Mouse (Mus musculus) small intestine, adult 2 months (tissue): ENCODE results near the gene Astn2. TPM values are rescaled to one million over a fixed set of nuclear protein-coding genes. Genes with fewer than 3 reads are reported as not detected.

Experiments
- H3K27ac ChIP-seq: fragments of 200-500 bp; 2 replicates; pipeline ENCODE4 v1.5.1; 2012; ENCODE audit warnings: low read depth, low read length, control low read depth, inconsistent platforms; ENCODE audit not compliant: insufficient read depth
- H3K27me3 ChIP-seq: fragments of 200-500 bp; 2 replicates; pipeline ENCODE4 v1.6.1; 2012; ENCODE audit warnings: mild to moderate bottlenecking, moderate library complexity, low read length, inconsistent platforms; ENCODE audit not compliant: control insufficient read depth, insufficient read depth
- H3K36me3 ChIP-seq: fragments of 200-500 bp; 2 replicates; pipeline ENCODE4 v1.6.1; 2012; ENCODE audit warnings: mild to moderate bottlenecking, low read length, control low read depth, inconsistent platforms; ENCODE audit not compliant: control insufficient read depth, insufficient read depth
- H3K4me1 ChIP-seq: fragments of 200-500 bp; 2 replicates; pipeline ENCODE4 v1.6.1; 2012; ENCODE audit warnings: low read length, inconsistent platforms, mixed read lengths; ENCODE audit not compliant: control insufficient read depth, insufficient read depth, insufficient read length
- H3K4me3 ChIP-seq: fragments of 200-500 bp; 2 replicates; pipeline ENCODE4 v1.5.1; 2012; ENCODE audit warnings: low read depth, mild to moderate bottlenecking, control low read depth, inconsistent platforms, low read length, moderate library complexity
- CTCF ChIP-seq: fragments of 200-500 bp; IDR thresholded peaks from 2 replicates; pipeline ENCODE4 v1.5.1; 2012; ENCODE audit warnings: low read depth, mild to moderate bottlenecking, control low read depth, inconsistent platforms, low read length, moderate library complexity, mixed read lengths; ENCODE audit not compliant: insufficient replicate concordance, insufficient read length; ENCODE audit errors: extremely low read depth
- POLR2A ChIP-seq: fragments of 200-500 bp; IDR thresholded peaks from 2 replicates; pipeline ENCODE4 v1.6.1; 2012; ENCODE audit warnings: low read depth, mild to moderate bottlenecking, control low read depth, inconsistent platforms, low read length, moderate library complexity
- WGBS: fragments of 180-500 bp; shearing (Covaris S2); methylation state at CpG from one replicate; pipeline ENCODE4 v1.1.7; 2018; 5-methylcytosine and 5-hydroxymethylcytosine counted together
- polyA plus RNA-seq: library from polyadenylated mRNA; depleted of rRNA; stranded (reverse); fragments of >200 nt; gene quantifications from 2 replicates; pipeline ENCODE4 v1.2.3, GENCODE M21; 2012

Astn2 gene
- polyA plus RNA-seq, 1 experiment: 0.37 TPM

- no peaks in the 10 kb centered on the region for H3K4me1 ChIP-seq
- no peak overlapping the region for H3K4me3 ChIP-seq
- H3K27ac ChIP-seq: no peak overlapping the region
- no peaks in the 10 kb centered on the region for H3K36me3 ChIP-seq
- TF ChIP-seq POLR2A (no peak), CTCF (no peak)
- H3K27me3 ChIP-seq: no peaks in the 10 kb centered on the region
- WGBS: 55% methylated on average over 5 of the region's 5 CpGs
Observed at GRCm38 (mm10) chr4:65758174-65758874, 646.1 kb downstream of the Astn2 start.

GRCm38 (mm10) chr4:65752941-65753340 is 651.5 kb downstream of the Astn2 start:
- Histone ChIP-seq H3K4me3 (no peak overlapping the region), H3K27me3 (no peaks in the 10 kb centered on the region), H3K4me1 (no peaks in the 10 kb centered on the region), H3K36me3 (no peaks in the 10 kb centered on the region), H3K27ac (no peak overlapping the region)
- TF ChIP-seq POLR2A: no peak
- TF ChIP-seq CTCF: no peak
- 56% methylated on average over 3 of the region's 3 CpGs for WGBS

- no peaks in the 10 kb centered on the region for H3K36me3 ChIP-seq
- TF ChIP-seq CTCF: no peak
- no peak for TF ChIP-seq POLR2A
- no peak overlapping the region for H3K27ac ChIP-seq
- H3K27me3 ChIP-seq: no peaks in the 10 kb centered on the region
- no peaks in the 10 kb centered on the region for H3K4me1 ChIP-seq
- no peak overlapping the region for H3K4me3 ChIP-seq
Observed at GRCm38 (mm10) chr4:65744788-65745187, 659.6 kb downstream of the Astn2 start.

GRCm38 (mm10) chr4:65744088-65744610 is 660.3 kb downstream of the Astn2 start:
- TF ChIP-seq CTCF (no peak), POLR2A (no peak)
- no peak overlapping the region for H3K27ac ChIP-seq
- no peaks in the 10 kb centered on the region for H3K36me3 ChIP-seq
- no peaks in the 10 kb centered on the region for H3K27me3 ChIP-seq
- H3K4me3 ChIP-seq: no peak overlapping the region
- WGBS: 32% methylated on average over 5 of the region's 5 CpGs
- no peaks in the 10 kb centered on the region for H3K4me1 ChIP-seq

GRCm38 (mm10) chr4:65743160-65743691 is 661.2 kb downstream of the Astn2 start:
- no peak overlapping the region for H3K27ac ChIP-seq
- TF ChIP-seq CTCF (no peak), POLR2A (no peak)
- H3K4me1 ChIP-seq: no peaks in the 10 kb centered on the region
- no peaks in the 10 kb centered on the region for H3K27me3 ChIP-seq
- no peak overlapping the region for H3K4me3 ChIP-seq
- H3K36me3 ChIP-seq: no peaks in the 10 kb centered on the region

- TF ChIP-seq CTCF: no peak
- TF ChIP-seq POLR2A: no peak
- H3K27me3 ChIP-seq: no peaks in the 10 kb centered on the region
- H3K27ac ChIP-seq: no peak overlapping the region
- H3K4me3 ChIP-seq: no peak overlapping the region
- no peaks in the 10 kb centered on the region for H3K4me1 ChIP-seq
- H3K36me3 ChIP-seq: no peaks in the 10 kb centered on the region
- WGBS: 60% methylated on average over 6 of the region's 6 CpGs
Observed at GRCm38 (mm10) chr4:65724414-65724813, 680.0 kb downstream of the Astn2 start.

GRCm38 (mm10) chr4:65719610-65720009 is 684.8 kb downstream of the Astn2 start:
- H3K4me1 ChIP-seq: no peaks in the 10 kb centered on the region
- H3K36me3 ChIP-seq: no peaks in the 10 kb centered on the region
- 80% methylated on average over 2 of the region's 2 CpGs for WGBS
- no peak overlapping the region for H3K27ac ChIP-seq
- H3K27me3 ChIP-seq: no peaks in the 10 kb centered on the region
- H3K4me3 ChIP-seq: no peak overlapping the region
- TF ChIP-seq CTCF (no peak), POLR2A (no peak)
